Mouse (Mus musculus) gastrocnemius, postnatal 14 days (tissue): Measurements from ENCODE around the gene Gm2042. TPM values are rescaled to one million over a fixed set of nuclear protein-coding genes. Genes with fewer than 3 reads are reported as not detected.
"Not testable (repeated sequence)": the region's sequence is repeated elsewhere in the genome, so short reads cannot be mapped to it uniquely, and the experiment has no call there.

Experiments
- DNase-seq: peaks from one replicate; pipeline ENCODE4 v3.0.0; 2021; ENCODE audit warnings: mixed read lengths
- intact Hi-C: fragments of 180-260 bp; cut with DNase I; formaldehyde crosslinking; loops from one replicate; pipeline ENCODE4 v1.15.1; 2025; ENCODE audit warnings: low total_unique reads
- long read RNA-seq, 2 experiments: library from polyadenylated mRNA; stranded (forward); transcript quantifications; one replicate each; pipeline ENCODE4 v2.0.0; 2021
- total RNA-seq, 2 experiments: library from RNA; stranded (reverse); gene quantifications; 2 replicates each; pipeline ENCODE4 v1.2.3; 2021

Gm2042 gene
- total RNA-seq = not detected
- long read RNA-seq, experiment 1 = 0 reads
- long read RNA-seq, experiment 2 = 0 reads

GRCm38 (mm10) chr12:87953780-87954179 is at the start of gene Gm2042:
Gene Gm2042 (plus strand): TSS chr12:87954080.
- intact Hi-C loops, DNase-seq: not testable (repeated sequence)

DNA sequence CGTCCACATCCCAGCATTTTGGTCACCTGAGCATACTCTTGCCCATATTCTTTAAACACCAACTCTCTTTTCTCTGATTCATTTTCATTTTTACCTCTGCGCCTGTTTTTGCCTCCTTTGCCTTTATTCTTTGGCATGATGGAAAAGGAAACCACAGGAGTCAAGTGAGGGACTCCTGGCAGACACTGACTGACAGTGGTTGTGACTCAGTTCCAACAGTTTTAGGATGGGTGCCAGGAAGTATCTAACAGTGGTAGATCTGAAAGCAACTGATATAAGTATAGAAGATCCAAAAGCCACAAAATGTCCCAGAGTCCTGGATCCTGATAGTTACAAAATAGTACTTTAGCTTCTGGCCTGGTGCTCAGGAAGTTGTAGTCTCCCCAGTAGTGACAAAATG is 34.2 kb upstream of the Gm2042 start, which contains the start of gene Gm2035:
Gene Gm2035, minus strand, starts transcription at position 137 of the 400 bp plus-strand sequence.
- intact Hi-C loops, DNase-seq: not testable (repeated sequence)

GRCm38 (mm10) chr12:87984000-87984399 is 30.1 kb downstream of the Gm2042 start:
- intact Hi-C loops = not testable (repeated sequence)

DNA sequence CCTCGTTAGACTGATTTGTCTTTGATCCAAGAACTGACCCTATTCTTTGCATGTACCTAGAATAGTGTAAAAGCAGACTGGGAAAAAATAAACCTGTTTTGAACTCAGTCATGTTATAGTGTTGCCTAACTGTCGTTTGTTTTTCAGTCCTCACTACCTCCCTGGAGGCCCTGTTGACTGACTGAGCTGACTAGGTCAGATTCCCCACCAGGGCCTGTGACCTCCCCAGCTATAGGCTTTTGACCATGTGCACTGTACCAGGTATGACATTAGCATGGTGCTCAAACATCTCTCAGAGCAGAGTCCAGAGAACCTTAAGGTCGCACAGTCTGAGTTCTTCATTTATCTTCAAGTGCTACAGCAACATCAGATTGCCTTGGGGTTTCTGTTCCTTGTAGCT is 50.2 kb downstream of the Gm2042 start:
- intact Hi-C loops, DNase-seq: not testable (repeated sequence)

More at GRCm38 (mm10) chr12:87984000-87984399, 30.1 kb downstream of the Gm2042 start:
- DNase-seq = not testable (repeated sequence)

Other genes with a start within 250 kb of the Gm2042 start
- gene Gm21319, start 178.3 kb upstream of the Gm2042 start, total RNA-seq = not detected
- gene Gm21936, start 158.6 kb upstream of the Gm2042 start, total RNA-seq = not detected
- not detected for gene BB287469, start 137.5 kb upstream of the Gm2042 start, total RNA-seq
- gene Gm2001, start 111.7 kb upstream of the Gm2042 start, total RNA-seq = not detected
- not detected for gene Gm2016, start 80.0 kb upstream of the Gm2042 start, total RNA-seq
- gene Gm2022, start 58.7 kb upstream of the Gm2042 start, total RNA-seq = not detected
- gene Gm2035, start 34.2 kb upstream of the Gm2042 start, total RNA-seq = not detected
- not detected for gene Gm2075, start 57.8 kb downstream of the Gm2042 start, total RNA-seq
- gene Gm6803, start 64.7 kb downstream of the Gm2042 start, total RNA-seq = not detected
- not detected for gene Gm2056, start 72.9 kb downstream of the Gm2042 start, total RNA-seq
- gene Gm16368, start 129.6 kb downstream of the Gm2042 start, total RNA-seq = not detected
- gene Gm10436, start 228.0 kb downstream of the Gm2042 start, total RNA-seq = not detected